ENCODE assay signal across 9 mouse cellular contexts in genomic region chr3:145131210-145131868, GRCm38 (mm10). TPM values are rescaled to one million over a fixed set of nuclear protein-coding genes. Genes with fewer than 3 reads are reported as not detected.
A peak's percentile ranks its signal among the peaks of the same experiment; 100 is the strongest.
DNase-seq lines count a peak whose midpoint lies in the region; ATAC-seq and TF ChIP-seq lines count a peak whose summit lies in the region.
"Had no signal": no experiment of that assay in that cellular context is flagged by ENCODE, and none has a peak within 500 bp of the region (broad histone marks: within the 10 kb centered on the region; RNA-seq: fewer than 3 reads in every experiment).

No protein-coding gene starts in this region.

- in situ Hi-C loops in ES-E14 (cut with MboI; ENCODE audit: low sequenced_read_pairs in 2 of 2, unreplicated experiment in 2 of 2) = loop anchor here in 1 of 2 experiments (25.0 kb wide), 1 partner anchor 319 kb away; the partner anchor contains the start of gene Clca3a2

- H3K27me3 ChIP-seq in hindbrain, embryonic 10.5 days (ENCODE audit: insufficient read depth, poor library complexity, severe bottlenecking) = no peaks in the 10 kb centered on the region
- H3K27me3 ChIP-seq in hindbrain, embryonic 13.5 days = no peaks in the 10 kb centered on the region
- H3K27me3 ChIP-seq: embryonic facial prominence, embryonic 13.5 days had no signal

- no peaks in the 10 kb centered on the region for H3K4me1 ChIP-seq in hindbrain, embryonic 10.5 days (replicated peaks)
- H3K4me1 ChIP-seq in hindbrain, embryonic 13.5 days (replicated peaks) = no peaks in the 10 kb centered on the region
- H3K4me1 ChIP-seq in ES-E14 (ENCODE audit: control insufficient read depth in 2 of 2, insufficient read depth in 2 of 2, low read length in 2 of 2, poor library complexity in 1 of 2) = no peaks in the 10 kb centered on the region
- H3K4me1 ChIP-seq: embryonic facial prominence, embryonic 13.5 days had no signal

- 37% methylated on average over 3 of the region's 3 CpGs for WGBS in hindbrain, embryonic 10.5 days
- WGBS in hindbrain, embryonic 13.5 days = 43% methylated on average over 3 of the region's 3 CpGs

- H3K9ac ChIP-seq in hindbrain, embryonic 13.5 days = no peak overlapping the region
- H3K9ac ChIP-seq in ES-E14 (ENCODE audit: insufficient read depth, low read depth, low read length, poor library complexity, severe bottlenecking) = no peak overlapping the region
- H3K9ac ChIP-seq: embryonic facial prominence, embryonic 13.5 days had no signal

- H3K36me3 ChIP-seq in hindbrain, embryonic 10.5 days = peaks cover 80% of the 10 kb centered on the region
- peaks cover 35% of the 10 kb centered on the region for H3K36me3 ChIP-seq in hindbrain, embryonic 13.5 days
- H3K36me3 ChIP-seq in ES-E14 (ENCODE audit: control insufficient read depth, insufficient read depth, low read length, poor library complexity, severe bottlenecking) = peaks cover 2% of the 10 kb centered on the region; the same call in 1 of the 2 replicates

- no peak overlapping the region for H3K27ac ChIP-seq in hindbrain, embryonic 10.5 days
- no peak overlapping the region for H3K27ac ChIP-seq in hindbrain, embryonic 13.5 days
- no peak overlapping the region for H3K27ac ChIP-seq in ES-E14 (ENCODE audit: insufficient read depth, low read depth, low read length, poor library complexity, severe bottlenecking)
- H3K27ac ChIP-seq: embryonic facial prominence, embryonic 13.5 days had no signal

- H3K9me3 ChIP-seq in hindbrain, embryonic 10.5 days = no peaks in the 10 kb centered on the region
- no peaks in the 10 kb centered on the region for H3K9me3 ChIP-seq in hindbrain, embryonic 13.5 days
- H3K9me3 ChIP-seq in ES-E14 (ENCODE audit: control insufficient read depth, insufficient read depth, low read depth, low read length) = no peaks in the 10 kb centered on the region
- H3K9me3 ChIP-seq: embryonic facial prominence, embryonic 13.5 days had no signal

- ATAC-seq in hindbrain, embryonic 13.5 days (ENCODE audit: low FRiP score) = no peak
- 0 out of 2 replicates have a peak, but pooled peaks have one; percentile 79 for ATAC-seq in erythroblast, adult 5-6 weeks (replicated peaks; ENCODE audit: low FRiP score, poor library complexity, severe bottlenecking)
- ATAC-seq in monocyte, adult 5-6 weeks (replicated peaks; ENCODE audit: insufficient number of reproducible peaks, low FRiP score, low TSS enrichment, poor library complexity, severe bottlenecking) = peak; percentile 68; the same call in 1 of the 2 replicates

- no peak overlapping the region for H3K4me3 ChIP-seq in hindbrain, embryonic 10.5 days
- no peak overlapping the region for H3K4me3 ChIP-seq in hindbrain, embryonic 13.5 days
- no peak overlapping the region for H3K4me3 ChIP-seq in ES-E14 (ENCODE audit: insufficient read depth in 1 of 2, low read depth in 1 of 2, low read length in 2 of 2, poor library complexity in 1 of 2, severe bottlenecking in 1 of 2)
- H3K4me3 ChIP-seq: embryonic facial prominence, embryonic 13.5 days had no signal

- DNase-seq in hindbrain, embryonic 10.5 days (ENCODE audit: low spot score) = peak; percentile 13
- DNase-seq in A20 (ENCODE audit: low read depth, low spot score) = peak; percentile 57
- DNase-seq in ES-E14 (ENCODE audit: low read depth, low spot score) = no peak
- DNase-seq in kidney, postnatal 14 days = peak; percentile 54
- DNase-seq in spleen, postnatal 14 days (ENCODE audit: low spot score in 2 of 2) = no peak

- H3K4me2 ChIP-seq in hindbrain, embryonic 13.5 days = no peak overlapping the region
- H3K4me2 ChIP-seq: embryonic facial prominence, embryonic 13.5 days had no signal

TF ChIP-seq in ES-E14, 5 proteins besides CTCF, POLR2A, EP300 and RAD21:
- TF ChIP-seq ZNF384 (IDR thresholded peaks at IDR 0.05; ENCODE audit: low read depth, low read length) = peak; percentile 56; the same call in 1 of the 2 replicates
- TF ChIP-seq CHD2 (IDR thresholded peaks at IDR 0.05; ENCODE audit: low read depth, low read length) = no peak
- TF ChIP-seq HCFC1 (IDR thresholded peaks at IDR 0.05; ENCODE audit: borderline replicate concordance, insufficient read depth, low read length) = no peak
- peak; percentile 67; the same call in 1 of the 2 replicates for TF ChIP-seq ZC3H11A (IDR thresholded peaks at IDR 0.05; ENCODE audit: borderline replicate concordance, low read depth, low read length)
- no peak for TF ChIP-seq MAFK (IDR thresholded peaks at IDR 0.05; ENCODE audit: insufficient read depth, low read depth, low read length)

RNA-seq across cellular contexts. Expression of gene Odf2l, which starts 13.0 kb away (rescaled TPM):
- polyA plus RNA-seq in hindbrain, embryonic 10.5 days (2016; fragmentation: Nextera tagmentation; extraction: Ambion mirVana) = 17.8 and 20.1 TPM in 2 replicates
- polyA plus RNA-seq in hindbrain, embryonic 13.5 days (2015; fragmentation: Nextera tagmentation; extraction: Ambion mirVana) = 17.1 and 17.9 TPM in 2 replicates
- total RNA-seq in ES-E14 (2012; rRNA removed) = 12.6 and 15.6 TPM in 2 replicates
- 9.0 and 9.2 TPM in 2 replicates for total RNA-seq in erythroblast, adult 5-6 weeks (2015; ENCODE audit: low replicate concordance)
- 12.1 and 16.2 TPM in 2 replicates for total RNA-seq in erythroblast, adult 5-6 weeks (2017; ENCODE audit: low replicate concordance)
- total RNA-seq in monocyte, adult 5-6 weeks (2017) = 21.2 to 34.9 TPM (median 28.3 TPM) in 3 replicates

RNA-seq across cellular contexts. Expression of gene Clca2, which starts 32.1 kb away (rescaled TPM):
- 0.17 and 0.39 TPM in 2 replicates for polyA plus RNA-seq in hindbrain, embryonic 10.5 days (2016; fragmentation: Nextera tagmentation; extraction: Ambion mirVana)
- polyA plus RNA-seq in hindbrain, embryonic 13.5 days (2015; fragmentation: Nextera tagmentation; extraction: Ambion mirVana) = 0.09 and 0.10 TPM in 2 replicates
- not detected in 2 replicates for total RNA-seq in ES-E14 (2012; rRNA removed)
- not detected in 2 replicates for total RNA-seq in erythroblast, adult 5-6 weeks (2015; ENCODE audit: low replicate concordance)
- total RNA-seq in erythroblast, adult 5-6 weeks (2017; ENCODE audit: low replicate concordance) = not detected in 2 replicates
- not detected in 3 replicates for total RNA-seq in monocyte, adult 5-6 weeks (2017)

Comparison
In these comparisons a context has a peak if more than half of its experiments do, and no peak if none do; other contexts are left out.
1. DNase-seq: peak in hindbrain, embryonic 10.5 days (single experiment), A20 (single experiment) and kidney, postnatal 14 days (single experiment); none in ES-E14 (single experiment) and spleen, postnatal 14 days (0 of 2).